Mouse (Mus musculus) CD4-positive helper T cell, adult 2 months (primary cell): ENCODE measurements around the gene Fbxw7.

Experiments used
- DNase-seq: peaks from one replicate; pipeline ENCODE4 v3.0.0-alpha.2; 2012; ENCODE audit warnings: low read depth, missing footprints, low spot score

Fbxw7 gene

GRCm38 (mm10) chr3:84814762-84815381 is at the start of gene Fbxw7:
Gene Fbxw7 (plus strand): TSS chr3:84815268.
- DNase-seq: peak; percentile 54

DNA sequence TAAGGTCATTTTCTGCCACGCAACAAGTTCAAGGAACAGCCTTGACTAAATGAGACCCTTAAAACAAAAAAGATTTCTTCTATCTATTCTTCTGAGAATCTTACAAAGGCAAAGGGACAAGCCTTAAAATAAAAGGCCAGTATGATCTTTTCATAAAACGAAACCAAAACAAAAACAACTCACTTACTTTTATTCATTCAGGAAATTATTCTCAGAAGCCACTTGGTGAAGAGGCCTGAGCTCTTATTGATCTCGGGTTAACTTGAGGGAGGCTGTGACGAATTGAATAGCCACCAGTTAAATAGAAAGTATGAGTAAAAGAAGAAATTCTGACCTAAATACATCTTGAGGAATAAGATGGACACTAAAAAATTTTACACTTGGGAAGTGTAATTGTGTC is 46.1 kb upstream of the Fbxw7 start:
- DNase-seq: no peak

- DNase-seq: no peak
These were observed 45.7 kb upstream of the Fbxw7 start for GRCm38 (mm10) chr3:84769411-84769810.

DNA sequence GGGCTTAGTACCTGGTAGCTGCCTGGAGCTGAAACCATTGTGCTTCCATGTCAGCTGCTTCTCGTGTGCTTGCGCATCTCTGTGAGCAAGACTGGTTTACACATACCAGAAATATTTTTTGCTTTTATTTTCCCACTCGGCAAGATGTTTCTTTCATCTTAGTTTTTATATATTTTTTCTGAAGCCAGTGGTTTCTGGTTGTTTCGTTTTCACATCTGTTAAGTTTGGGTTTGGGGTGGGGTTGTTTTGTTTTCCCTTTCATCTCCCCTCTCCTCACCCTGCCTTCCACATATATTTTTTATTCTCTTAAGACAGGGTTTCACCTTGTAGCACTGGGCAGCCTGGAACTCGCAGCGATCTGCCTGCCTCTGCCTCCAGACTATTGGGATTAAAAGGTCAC is 44.5 kb upstream of the Fbxw7 start:
- DNase-seq: peak; percentile 56

DNA sequence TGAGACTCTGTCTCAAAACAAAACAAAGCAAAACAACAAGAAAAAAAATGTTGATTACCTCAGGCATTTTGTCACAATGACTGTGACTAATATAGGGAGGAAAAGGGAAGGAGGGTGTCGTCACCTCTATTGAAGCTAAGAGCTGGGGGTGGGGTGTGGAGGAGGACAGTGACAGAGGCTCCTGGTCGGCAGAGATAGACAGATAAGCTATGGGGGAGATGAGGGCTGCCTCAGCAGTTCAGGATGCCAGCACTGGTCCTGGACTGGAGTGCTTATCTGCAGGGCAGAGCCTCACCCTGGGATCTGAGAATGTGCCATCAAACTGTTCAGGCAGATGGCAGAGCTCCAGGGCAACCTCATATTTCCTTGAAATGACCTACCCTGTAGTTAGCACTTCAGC is 43.1 kb upstream of the Fbxw7 start:
- peak; percentile 78 for DNase-seq

DNA sequence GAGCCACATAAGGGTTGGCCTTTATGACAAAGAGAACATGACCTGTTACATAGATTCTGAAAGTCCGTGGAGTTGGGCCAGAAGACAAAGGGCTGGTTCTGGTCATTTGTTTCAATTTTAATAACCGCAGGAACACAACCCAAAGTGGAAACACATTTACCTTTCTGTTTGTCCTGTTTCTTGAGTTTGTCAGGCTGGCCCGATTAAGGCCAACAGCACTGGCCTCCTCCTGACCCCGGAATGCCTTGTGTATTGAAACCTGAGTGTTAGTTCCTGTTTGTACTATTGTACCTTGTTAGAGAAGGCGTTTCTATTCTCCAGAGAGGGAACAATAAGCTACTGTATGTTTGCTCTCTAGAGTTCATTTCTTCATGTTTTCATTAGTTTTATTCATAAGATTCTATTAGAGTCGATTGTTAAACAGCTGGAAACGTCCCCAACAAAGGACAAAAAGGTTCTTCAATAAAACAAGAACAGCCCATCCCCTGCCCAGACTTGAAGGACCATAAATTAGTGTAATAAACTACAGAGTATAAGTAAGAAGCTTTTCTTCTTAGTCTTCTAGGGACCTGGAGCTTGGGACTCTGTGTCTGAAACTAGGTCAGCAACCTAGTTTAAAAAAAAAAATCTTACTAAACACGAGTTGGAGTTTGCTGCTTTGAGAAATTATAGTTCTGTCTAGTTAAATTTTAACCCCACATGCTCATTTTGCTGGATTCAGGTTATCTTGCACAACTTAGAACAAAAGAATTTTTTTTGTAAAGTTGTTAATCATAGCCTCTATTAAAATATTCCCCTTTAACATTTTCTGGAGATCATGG is 40.6 kb upstream of the Fbxw7 start:
- no peak for DNase-seq

- DNase-seq: no peak
These were observed 40.0 kb upstream of the Fbxw7 start for GRCm38 (mm10) chr3:84775067-84775423.

DNA sequence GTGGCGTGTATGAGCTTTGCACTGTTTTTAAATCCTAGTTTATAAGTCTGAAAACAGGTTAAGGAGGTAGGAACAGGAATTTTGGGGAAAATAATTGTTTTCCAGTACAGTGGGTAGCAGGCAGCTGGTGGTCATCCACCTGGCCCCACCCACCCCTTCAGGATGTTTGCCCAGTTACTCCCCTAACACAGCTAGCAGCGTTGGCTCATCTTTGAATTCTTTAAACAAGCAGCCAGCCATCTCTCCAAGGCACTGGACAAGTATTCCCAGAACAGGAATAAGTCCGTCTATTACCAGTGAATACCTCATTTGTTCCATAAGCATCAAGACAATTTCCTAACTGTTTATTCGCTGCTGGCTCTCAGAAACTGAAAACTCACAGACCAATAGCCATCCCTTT is 39.5 kb upstream of the Fbxw7 start:
- DNase-seq: no peak

GRCm38 (mm10) chr3:84776084-84776483 is 39.0 kb upstream of the Fbxw7 start:
- no peak for DNase-seq

GRCm38 (mm10) chr3:84787914-84788313 is 27.2 kb upstream of the Fbxw7 start:
- DNase-seq: no peak

DNA sequence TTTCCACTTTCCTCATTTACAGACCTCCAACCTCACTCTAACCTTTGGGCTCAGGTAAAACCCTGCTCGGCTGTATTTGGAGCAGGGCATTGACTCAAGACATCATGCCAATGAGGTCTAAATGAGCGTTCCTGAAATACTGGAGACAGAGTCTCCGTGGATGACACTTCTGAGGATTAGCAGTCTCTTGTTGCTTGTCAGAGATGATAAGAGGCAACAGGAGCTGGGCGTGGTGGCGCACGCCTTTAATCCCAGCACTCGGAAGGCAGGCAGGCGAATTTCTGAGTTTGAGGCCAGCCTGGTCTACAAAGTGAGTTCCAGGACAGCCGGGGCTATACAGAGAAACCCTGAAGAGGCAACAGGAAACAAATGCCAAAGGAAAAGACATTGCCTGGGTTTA is 11.0 kb upstream of the Fbxw7 start:
- DNase-seq: no peak

DNA sequence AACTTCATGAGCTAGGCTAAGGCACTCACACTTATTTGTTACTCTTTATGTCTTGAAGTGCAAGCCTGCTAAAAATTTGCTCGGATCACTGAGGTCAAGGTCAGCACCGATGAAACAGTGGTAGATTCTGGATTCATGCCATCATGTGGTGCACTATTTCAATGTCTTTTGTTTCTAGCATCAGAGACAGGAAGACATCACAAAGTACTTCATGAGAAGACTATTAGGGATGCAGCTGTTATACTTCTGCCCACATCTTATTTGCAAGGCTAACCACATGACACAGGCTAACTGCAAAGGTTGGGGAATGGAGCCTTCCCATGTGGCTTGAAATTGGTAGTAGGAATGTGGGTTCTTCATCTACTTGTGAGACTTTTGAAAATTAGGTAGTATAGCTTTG is 8.9 kb upstream of the Fbxw7 start:
- DNase-seq: no peak

DNA sequence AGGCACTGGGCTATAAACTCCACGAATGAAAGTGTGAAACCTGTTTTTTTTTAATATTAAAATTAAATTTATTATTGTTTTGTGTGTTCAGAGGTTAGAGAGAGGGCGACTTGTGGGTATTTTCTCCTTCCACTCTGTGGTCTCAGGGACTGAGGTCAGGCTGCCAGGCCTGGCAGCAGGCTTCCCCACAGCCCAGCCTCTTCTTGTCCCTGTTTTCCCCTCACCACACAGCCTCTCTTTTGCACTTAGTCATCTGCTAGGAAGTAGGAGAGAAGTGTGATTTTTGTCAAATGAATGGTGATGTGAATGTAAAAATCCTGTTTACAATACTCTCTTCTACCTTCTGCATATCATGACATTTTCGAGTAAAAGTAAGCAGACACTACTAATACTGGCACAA is 7.2 kb upstream of the Fbxw7 start:
- no peak for DNase-seq

DNA sequence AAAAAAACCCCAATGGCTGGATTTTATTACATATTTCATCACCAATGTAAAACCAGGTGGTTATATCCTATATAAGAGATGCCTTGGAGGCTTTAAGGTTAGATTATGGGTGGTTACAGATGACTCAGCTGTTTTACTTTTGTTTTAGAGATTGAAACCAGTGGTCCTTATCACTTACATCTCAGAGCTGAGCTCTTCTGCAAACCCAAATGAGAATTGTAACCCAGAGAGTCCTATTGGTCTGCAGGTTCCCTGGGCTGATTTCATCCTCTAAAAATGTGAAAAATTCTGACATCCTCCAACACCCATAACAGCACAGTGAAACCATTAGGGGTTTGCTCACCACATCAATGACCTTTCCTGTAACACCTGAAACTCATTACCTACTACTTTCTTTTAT is 6.2 kb upstream of the Fbxw7 start:
- peak; percentile 43 for DNase-seq

- DNase-seq: no peak
These were observed 4.3 kb upstream of the Fbxw7 start for GRCm38 (mm10) chr3:84810803-84811202.

- peak; percentile 47 for DNase-seq
These were observed 1.5 kb upstream of the Fbxw7 start for GRCm38 (mm10) chr3:84813436-84814156.

DNA sequence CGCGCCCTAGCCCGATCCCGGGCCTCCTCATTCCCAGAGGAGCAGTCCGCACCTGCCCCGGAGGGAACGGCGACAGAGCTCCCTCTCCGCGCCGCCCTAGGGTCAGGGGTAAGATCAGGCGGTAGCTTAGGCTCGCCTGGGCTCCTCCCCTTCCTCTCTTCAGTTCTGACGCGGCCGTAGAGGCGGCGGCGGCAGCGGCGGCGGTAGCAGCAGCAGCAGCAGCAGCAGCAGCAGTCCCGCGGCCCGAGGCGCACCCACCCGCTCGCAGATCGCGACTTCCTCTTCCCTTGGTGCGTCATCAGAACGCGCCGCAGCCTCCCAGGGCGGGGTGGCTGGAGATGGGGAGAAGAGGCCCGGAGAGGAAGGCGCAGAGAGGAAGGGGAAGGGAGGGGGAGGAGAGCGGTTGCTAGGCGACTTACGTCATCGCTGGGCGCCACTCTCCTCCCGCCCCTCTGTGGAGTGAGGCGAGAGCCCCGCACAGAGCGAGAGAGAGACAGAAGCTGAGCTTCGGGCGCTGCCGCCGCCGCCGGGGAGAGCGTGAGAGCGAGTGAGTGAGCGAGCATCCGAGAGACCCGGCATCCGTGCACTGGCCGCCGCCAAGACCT is 809 bp upstream of the Fbxw7 start:
- DNase-seq: peak; percentile 100

GRCm38 (mm10) chr3:84815461-84815860 is 393 bp downstream of the Fbxw7 start:
- peak; percentile 72 for DNase-seq

DNA sequence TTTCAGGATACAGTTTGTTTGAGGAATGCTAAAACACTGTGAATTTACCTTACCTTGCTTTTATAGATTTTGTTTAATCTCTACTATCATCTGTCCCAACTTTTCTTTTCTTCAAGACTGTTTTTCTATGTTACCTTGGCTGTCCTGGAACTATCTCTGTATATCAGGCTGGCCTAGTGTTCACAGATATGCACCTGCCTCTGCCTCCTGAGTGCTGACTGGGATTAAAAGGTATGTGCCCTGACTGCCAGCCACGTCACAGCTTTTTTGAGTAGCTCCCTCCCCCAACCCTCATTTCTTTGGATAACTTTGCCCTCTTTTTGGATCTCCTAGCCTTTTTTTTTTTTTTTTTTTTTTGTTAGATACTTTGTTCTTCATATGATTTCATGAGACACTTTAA is 1.9 kb downstream of the Fbxw7 start:
- DNase-seq: no peak

DNA sequence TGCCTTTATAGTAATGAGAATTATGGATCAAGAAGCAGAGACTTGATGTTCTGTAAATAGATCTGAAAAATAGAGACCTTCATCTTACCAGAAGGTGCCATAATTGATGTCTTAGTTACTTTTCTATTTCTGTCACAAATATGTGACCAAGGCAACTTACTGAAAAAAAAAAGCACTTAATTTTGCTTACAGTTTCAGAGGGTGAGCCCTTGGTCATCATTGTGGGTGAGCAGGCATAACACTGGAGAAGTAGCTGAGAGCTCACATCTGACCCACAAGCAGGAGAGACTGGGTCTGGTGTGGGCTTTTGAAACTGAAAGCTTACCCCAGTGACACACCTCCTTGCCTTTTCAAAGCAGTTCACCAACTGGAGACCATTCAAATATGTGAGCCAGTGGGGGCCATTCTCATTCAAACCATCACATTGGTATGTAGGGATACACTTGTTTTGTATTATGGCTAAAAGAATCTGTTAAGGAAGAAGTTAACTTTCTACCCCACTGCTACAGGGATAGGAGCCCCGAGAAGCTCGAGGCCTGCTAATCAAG is 5.7 kb downstream of the Fbxw7 start:
- DNase-seq: no peak

DNA sequence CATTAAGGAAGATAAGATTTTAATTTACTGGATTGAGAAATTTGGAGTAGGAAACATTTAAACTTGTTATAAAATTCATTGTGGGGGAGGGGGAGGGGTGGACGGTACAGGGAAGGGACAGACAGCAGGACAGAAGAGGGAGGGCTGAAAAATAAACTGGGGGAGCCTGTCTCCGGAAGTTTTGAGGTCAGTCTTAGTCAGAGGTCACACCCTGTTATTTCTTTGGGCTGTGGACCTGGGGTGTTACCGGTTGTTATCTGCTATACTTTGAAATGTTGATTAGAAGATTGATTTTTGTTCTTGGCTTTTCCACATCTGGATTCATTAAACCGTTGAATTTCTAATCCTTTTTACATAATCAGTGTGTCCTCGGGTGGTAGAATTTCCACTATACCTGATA is 10.9 kb downstream of the Fbxw7 start:
- DNase-seq: no peak

GRCm38 (mm10) chr3:84826405-84826804 is 11.3 kb downstream of the Fbxw7 start:
- DNase-seq: no peak
